Mouse (Mus musculus) splenic B cell, adult 2 months (primary cell): ENCODE measurements around the gene Gm12216.
A peak's percentile ranks its signal among the peaks of the same experiment; 100 is the strongest.

Experiments
- DNase-seq: peaks from one replicate; pipeline ENCODE4 v3.0.0-alpha.2; 2011; ENCODE audit warnings: low read depth, low spot score
- H3K27me3 ChIP-seq: 2 replicates; pipeline ENCODE4 v1.6.1; 2012; ENCODE audit warnings: mild to moderate bottlenecking, low read length, moderate library complexity, mixed read lengths; ENCODE audit not compliant: control insufficient read depth, poor library complexity, insufficient read depth, severe bottlenecking
- H3K36me3 ChIP-seq: 2 replicates; pipeline ENCODE4 v1.6.1; 2012; ENCODE audit warnings: mild to moderate bottlenecking, low read length, moderate library complexity, mixed read lengths; ENCODE audit not compliant: control insufficient read depth, poor library complexity, insufficient read depth, severe bottlenecking

The Gm12216 gene

DNA sequence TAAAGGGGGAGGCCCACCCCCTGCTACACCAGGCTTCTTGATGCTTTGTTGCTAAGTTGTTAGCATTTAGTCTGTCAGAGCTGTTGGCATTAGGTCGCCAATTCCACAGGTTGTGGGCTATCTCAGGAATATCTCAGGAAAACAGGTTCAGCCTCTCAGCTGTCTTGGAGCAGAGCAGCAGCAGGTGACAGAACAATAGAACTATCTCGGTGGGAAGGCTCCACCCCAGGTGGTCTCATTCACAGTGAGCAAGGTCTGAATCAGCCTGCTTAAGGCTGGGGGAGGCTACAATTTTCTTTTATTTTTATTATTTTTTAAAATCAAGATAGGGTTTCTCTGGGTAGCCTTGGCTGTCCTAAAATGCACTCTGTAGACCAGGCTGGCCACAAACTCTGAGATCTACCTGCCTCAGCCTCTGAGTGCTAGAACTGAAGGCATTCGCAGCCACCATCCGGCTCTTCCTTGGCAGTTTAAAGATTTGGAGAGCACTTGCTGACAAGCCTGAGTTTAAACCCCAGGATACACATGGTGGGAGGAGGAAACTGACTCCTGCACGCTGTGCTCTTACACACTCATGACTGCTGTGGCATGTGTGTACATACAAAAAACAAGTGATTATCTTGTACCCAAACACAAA lies 109.2 kb downstream of the Gm12216 start:
- Histone ChIP-seq H3K36me3 (no peaks in the 10 kb centered on the region), H3K27me3 (no peaks in the 10 kb centered on the region)
- no peak for DNase-seq

DNA sequence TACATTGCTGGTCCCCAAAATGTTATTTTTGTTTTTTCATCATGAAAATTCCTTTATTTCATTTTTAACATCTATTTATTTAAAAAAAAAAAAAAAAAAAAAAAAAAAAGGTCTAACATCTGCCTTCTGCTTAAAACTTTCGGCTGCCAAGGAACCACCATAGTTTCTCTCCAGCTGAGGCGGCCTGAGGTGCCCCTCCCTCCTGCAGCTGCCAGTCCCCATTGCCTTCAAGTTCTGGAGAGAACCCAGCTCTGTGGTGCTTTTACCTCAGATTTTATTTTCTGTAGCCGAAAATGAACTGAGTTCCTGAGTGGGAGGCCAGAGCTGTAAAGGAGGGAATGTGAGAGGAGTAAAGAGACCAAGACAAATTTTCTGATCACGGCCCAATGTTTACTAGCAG lies 109.8 kb downstream of the Gm12216 start:
- Histone ChIP-seq H3K36me3 (no peaks in the 10 kb centered on the region), H3K27me3 (no peaks in the 10 kb centered on the region)
- DNase-seq, result no peak

DNA sequence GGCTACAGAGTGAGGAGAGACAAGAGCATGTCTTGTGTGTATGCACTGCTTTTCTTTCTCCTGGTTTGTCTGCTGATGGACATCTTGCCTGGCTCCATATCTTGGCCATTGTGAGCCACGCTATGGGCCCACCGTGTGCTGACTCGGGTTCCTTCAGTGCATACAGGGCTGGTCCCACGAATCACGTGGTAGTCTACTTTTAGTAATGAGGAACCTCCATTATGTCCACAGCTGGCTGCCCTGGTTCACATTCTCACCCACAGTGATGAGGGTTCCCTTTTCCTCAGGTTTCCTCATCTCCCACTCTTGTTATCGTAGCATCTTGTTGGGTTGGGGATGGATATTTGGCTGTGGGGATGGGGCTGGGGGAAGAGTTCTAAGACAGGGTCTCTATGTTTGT lies 110.4 kb downstream of the Gm12216 start:
- no peaks in the 10 kb centered on the region for H3K36me3 ChIP-seq
- DNase-seq, result peak; percentile 57
- H3K27me3 ChIP-seq, result no peaks in the 10 kb centered on the region

DNA sequence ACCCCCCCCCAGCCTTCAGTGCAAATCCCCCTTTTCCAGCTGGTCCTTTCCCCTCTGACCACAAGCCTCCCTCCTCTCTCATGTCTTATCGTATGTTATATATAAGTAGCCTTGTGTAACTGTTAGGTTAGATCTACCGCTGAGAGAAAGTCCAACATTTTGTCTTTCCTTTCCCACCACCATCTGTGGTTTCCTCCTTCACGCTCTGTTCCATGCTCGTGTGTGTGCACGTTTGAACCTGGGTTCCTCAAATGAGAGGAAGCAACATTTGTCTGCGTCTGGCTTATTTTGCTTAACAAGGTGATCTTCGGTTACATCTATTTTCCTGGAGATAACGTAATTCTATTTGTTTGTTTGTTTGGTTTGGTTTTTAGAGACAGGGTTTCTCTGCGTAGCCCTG lies 111.1 kb downstream of the Gm12216 start:
- DNase-seq, result peak; percentile 69
- H3K36me3 ChIP-seq, result no peaks in the 10 kb centered on the region
- no peaks in the 10 kb centered on the region for H3K27me3 ChIP-seq

DNA sequence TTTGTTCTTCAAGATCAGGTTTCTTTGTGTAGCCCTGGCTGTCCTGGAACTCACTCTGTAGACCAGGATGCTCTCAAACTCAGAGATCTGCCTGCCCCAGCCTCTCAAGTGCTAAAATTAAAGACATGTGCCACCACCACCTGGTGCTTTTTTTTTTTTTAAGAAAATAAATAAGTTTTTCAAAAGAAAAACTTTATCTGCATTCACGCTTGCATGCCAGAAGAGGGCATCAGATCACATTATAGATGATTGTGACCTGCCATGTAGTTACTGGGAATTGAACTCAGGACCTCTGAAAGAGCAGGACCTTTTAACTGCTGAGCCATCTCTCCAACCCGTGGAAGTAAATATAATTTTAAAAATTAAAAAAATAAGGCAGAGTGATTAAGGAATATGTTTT lies 113.8 kb downstream of the Gm12216 start:
- no peaks in the 10 kb centered on the region for H3K36me3 ChIP-seq
- no peaks in the 10 kb centered on the region for H3K27me3 ChIP-seq
- DNase-seq, result no peak

- Histone ChIP-seq H3K36me3 (no peaks in the 10 kb centered on the region), H3K27me3 (no peaks in the 10 kb centered on the region)
- no peak for DNase-seq
These were observed 116.7 kb downstream of the Gm12216 start for GRCm38 (mm10) chr11:53742353-53742752.

DNA sequence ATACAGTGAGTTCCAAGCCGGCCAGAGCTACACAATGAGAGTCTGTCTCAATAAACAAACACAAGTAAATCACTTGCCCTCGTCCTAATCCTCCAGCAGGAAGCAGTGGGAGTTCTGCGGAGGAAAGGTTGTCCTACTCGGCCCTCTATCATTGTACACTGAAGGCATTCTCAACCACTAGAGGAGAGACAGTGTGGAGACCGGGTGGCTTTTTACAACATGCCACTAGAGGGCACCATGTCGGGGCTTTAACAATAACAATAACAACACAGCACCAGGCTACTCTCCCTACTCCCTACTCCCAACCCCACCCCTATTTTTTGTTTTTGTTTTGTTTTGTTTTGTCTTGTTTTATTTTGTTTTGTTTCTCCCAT lies 121.5 kb downstream of the Gm12216 start:
- DNase-seq, result peak; percentile 76
- Histone ChIP-seq H3K27me3 (no peaks in the 10 kb centered on the region), H3K36me3 (no peaks in the 10 kb centered on the region)

- Histone ChIP-seq H3K27me3 (no peaks in the 10 kb centered on the region), H3K36me3 (no peaks in the 10 kb centered on the region)
- DNase-seq, result peak; percentile 91
These were observed 122.1 kb downstream of the Gm12216 start for GRCm38 (mm10) chr11:53736771-53737572.

DNA sequence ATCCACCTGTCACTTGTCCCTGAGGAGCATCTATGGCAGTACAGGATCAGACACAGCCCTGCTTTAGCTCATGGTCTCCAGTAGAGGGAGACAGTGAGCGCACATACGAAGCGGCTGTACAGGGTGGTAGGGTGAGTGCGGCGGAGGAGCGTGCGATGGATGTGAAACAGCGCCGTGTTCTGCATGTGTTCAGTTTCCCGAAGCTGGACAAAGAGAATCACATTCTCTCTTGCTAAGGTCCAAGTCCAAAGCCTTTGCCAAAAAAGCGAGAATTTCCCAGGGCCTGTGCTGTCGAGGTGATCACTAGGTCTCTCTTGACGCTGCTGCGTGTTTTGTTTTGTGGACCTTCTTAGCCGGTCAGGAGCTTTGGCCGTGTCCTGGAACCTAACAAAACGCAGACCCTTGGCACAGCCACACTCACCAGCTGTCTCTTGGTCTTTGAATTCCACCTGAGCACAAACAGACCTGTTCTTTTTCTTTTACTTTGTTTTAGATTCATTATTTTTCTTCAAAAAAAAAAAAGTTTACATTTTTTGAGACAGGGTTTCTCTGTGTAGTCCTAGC lies 123.3 kb downstream of the Gm12216 start:
- no peaks in the 10 kb centered on the region for H3K36me3 ChIP-seq
- peak; percentile 91 for DNase-seq
- H3K27me3 ChIP-seq, result no peaks in the 10 kb centered on the region

- Histone ChIP-seq H3K27me3 (no peaks in the 10 kb centered on the region), H3K36me3 (no peaks in the 10 kb centered on the region)
- no peak for DNase-seq
These were observed 123.9 kb downstream of the Gm12216 start for GRCm38 (mm10) chr11:53734970-53735681.

- H3K36me3 ChIP-seq, result no peaks in the 10 kb centered on the region
- H3K27me3 ChIP-seq, result no peaks in the 10 kb centered on the region
- no peak for DNase-seq
These were observed 124.6 kb downstream of the Gm12216 start for GRCm38 (mm10) chr11:53734431-53734830.

DNA sequence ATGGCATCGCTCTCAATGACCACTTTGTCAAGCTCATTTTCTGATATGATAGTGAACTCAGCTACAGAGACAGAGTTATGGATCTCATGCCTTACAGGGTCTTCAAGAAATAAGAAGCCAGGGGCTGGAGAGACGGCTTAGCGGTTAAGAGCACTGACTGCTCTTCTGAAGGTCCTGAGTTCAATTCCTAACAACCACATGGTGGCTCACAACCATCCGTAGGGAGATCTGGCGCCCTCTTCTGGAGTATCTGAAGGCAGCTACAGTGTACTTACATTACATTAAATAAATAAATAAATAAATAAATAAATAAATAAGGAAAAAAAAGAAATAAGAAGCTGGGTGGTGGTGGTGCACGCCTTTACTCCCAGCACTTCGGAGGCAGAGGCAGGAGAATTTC lies 125.2 kb downstream of the Gm12216 start:
- DNase-seq, result peak; percentile 56
- Histone ChIP-seq H3K36me3 (no peaks in the 10 kb centered on the region), H3K27me3 (no peaks in the 10 kb centered on the region)
